Mouse (Mus musculus) ES-E14 (cell line): ENCODE results near the gene Gm21083.
"Not testable (repeated sequence)": the region's sequence is repeated elsewhere in the genome, so short reads cannot be mapped to it uniquely, and the experiment has no call there.

Experiments
- CHD2 ChIP-seq: IDR thresholded peaks from 2 replicates; pipeline ENCODE4 v1.6.1; 2014; ENCODE audit warnings: mild to moderate bottlenecking, low read depth, low read length, inconsistent platforms
- HCFC1 ChIP-seq: IDR thresholded peaks from 2 replicates; pipeline ENCODE4 v1.6.1; 2012; ENCODE audit warnings: low read length, inconsistent platforms, borderline replicate concordance; ENCODE audit not compliant: insufficient read depth
- MAFK ChIP-seq: IDR thresholded peaks from 2 replicates; pipeline ENCODE4 v1.6.1; 2014; ENCODE audit warnings: mild to moderate bottlenecking, low read depth, low read length, inconsistent platforms; ENCODE audit not compliant: insufficient read depth
- ZC3H11A ChIP-seq: IDR thresholded peaks from 2 replicates; pipeline ENCODE4 v1.6.1; 2012; ENCODE audit warnings: low read depth, mild to moderate bottlenecking, inconsistent platforms, low read length, borderline replicate concordance
- ZNF384 ChIP-seq: IDR thresholded peaks from 2 replicates; pipeline ENCODE4 v1.6.1; 2012; ENCODE audit warnings: low read depth, low read length, inconsistent platforms

GRCm38 (mm10) chr5:15573735-15574134 is 3.4 kb upstream of the Gm21083 start:
- not testable (repeated sequence) for TF ChIP-seq ZC3H11A, ZNF384, HCFC1, CHD2, MAFK
